Mouse (Mus musculus) CH12F3 (cell line): ENCODE data around the gene Hdac11.

Experiments used
- in situ Hi-C: fragments of 300-500 bp; cut with MboI; formaldehyde crosslinking; loops from 2 replicates; pipeline ENCODE4 v1.14.3; 2020; ENCODE audit warnings: low sequenced_read_pairs

Hdac11 gene

DNA sequence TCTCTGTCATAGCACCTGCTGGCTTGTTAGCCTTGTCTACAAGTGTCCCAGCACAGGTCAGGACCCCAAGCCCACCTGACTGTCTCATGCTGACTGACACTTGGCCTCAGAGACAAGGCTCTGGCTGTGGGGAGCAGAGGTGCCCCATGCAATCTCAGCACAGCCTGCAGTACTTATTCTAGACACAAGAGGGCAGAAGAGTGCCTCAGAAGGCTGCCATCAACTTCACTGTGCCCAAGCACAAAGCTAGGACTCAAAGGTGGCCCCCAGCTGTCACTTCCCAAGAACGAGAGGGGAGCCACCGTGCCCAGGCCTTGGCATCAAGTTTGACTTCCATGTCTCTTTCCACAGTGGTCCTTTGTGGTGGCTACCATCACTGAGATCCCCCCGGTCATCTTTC, 8.7 kb downstream of the Hdac11 start:
- in situ Hi-C loops: no loop called here

- in situ Hi-C loops: no loop called here
These were observed 11.4 kb downstream of the Hdac11 start for GRCm38 (mm10) chr6:91167828-91168227.

DNA sequence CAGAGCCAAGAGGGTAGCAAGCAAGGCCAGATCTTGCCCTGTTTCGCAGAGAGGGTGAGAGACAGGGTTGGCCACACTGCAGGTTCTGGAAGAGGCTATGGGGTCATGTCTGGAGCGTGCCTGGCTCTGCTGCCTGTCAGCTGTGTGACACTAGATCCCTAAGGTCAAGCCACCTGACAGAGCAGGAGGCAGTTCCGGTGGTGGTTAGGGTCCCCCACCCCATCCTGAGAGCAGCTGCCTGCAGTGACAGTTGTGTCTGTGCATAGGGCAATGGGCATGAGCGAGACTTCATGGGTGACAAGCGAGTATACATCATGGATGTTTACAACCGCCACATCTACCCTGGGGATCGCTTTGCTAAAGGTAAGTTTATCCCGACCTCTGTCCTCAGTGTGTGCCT, 12.7 kb downstream of the Hdac11 start:
- in situ Hi-C loops: no loop called here

DNA sequence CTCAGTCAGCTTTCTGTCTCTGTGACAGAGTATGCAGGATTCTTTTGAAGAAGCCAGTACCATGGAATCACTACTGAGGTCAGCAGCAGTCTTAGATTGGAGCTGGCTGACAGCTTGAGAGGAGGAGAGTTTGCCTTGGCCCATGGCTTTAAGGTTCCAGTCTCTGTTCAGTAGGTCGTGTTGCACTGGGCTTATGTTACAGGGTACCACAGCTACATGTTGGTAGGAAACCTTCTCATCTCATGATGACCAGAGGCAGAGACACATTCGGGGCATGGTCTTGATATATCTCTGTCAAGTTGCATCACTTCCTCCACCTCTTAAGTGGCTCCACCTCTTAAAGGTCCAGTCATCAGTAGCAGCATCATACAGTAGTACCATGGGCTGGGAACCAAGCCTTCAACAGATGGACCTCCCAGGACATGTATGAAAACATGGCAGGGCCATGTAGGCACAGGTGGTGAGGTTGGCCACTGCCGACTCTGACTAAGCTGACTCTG, 15.0 kb downstream of the Hdac11 start:
- in situ Hi-C loops: no loop called here

GRCm38 (mm10) chr6:91172381-91172780, 15.9 kb downstream of the Hdac11 start:
- in situ Hi-C loops: no loop called here

- in situ Hi-C loops: no loop called here
These were observed 16.9 kb downstream of the Hdac11 start for GRCm38 (mm10) chr6:91173221-91173880.

DNA sequence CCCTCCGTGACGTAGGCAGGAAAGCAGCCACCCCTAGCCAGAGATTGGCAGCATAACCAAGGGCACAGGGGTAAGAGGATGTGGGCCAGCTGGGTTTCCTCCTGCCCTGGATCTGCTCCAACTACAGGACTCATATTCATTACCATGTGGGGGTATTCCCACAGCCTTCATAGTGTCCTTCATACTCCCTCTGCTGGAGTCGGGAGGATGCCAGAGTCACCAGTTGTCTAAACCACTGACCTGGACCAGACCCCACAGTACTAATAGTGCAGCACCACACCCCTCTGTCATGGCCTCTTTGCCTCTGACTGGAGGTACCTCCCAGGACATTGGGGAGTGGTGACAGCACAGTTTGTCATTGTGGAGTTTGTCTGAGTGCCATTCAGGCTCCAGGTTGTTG, 17.7 kb downstream of the Hdac11 start:
- in situ Hi-C loops: no loop called here

DNA sequence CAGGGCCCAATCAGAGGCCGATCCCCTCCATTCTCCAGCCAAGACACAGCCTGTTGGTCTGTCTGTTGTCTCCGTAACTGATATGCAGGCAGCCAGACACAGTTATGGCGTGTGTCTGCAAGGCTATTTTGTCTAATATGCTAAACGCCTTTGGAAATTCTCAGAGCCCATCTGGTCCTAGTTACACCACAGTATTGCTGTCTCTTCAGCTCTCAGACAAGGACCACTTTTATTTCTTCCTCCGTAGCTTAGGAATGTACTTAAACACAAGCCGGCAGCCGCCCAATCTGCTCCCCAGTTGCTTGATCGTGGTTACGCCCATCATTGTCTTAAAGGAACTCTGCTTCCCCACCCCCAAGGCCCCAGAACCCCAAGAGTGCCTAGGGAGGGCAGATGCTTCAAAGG, 24.3 kb downstream of the Hdac11 start:
- in situ Hi-C loops: no loop called here

DNA sequence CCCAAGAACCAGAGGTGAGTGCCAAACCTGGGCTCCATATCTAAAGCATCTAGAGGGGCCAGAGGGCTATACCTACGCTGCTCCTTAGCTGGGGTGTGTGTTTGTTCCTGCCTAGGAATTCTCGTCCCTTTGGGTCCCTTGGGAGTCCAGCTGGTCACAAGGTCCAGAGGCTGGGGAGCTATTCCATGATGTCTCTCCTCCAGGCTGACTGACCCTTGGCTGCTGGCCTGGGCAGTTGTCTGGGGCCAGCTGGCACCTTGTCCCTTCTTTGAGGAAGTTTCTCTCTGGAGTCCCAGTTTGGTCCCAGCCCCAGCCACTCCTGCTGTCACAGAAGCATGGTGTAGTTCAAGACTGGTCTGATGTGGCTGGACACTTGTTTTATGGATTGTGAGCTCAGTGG, 24.9 kb downstream of the Hdac11 start:
- in situ Hi-C loops: no loop called here

GRCm38 (mm10) chr6:91182075-91182490, 25.6 kb downstream of the Hdac11 start:
- in situ Hi-C loops: no loop called here

- in situ Hi-C loops: no loop called here
These were observed 26.6 kb downstream of the Hdac11 start for GRCm38 (mm10) chr6:91183041-91183440.

DNA sequence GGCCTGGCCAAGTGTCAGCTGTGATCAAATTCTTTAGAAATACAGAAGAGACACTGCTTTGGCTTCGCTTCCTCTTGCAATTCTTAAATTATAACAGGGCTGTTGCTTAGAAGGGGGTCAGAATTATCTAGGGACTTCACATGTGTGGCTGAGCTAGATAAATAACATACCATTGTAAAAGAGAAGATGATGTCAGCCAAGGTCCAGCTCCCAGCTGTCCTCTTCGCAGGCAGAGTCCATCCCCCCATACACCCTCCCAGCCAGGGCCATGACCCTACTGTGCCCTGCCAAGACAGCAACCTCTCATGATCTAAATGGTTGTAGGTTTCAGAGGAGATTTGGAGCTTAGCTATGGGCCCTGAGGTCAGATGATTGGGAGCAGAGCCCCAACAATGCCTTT, 27.5 kb downstream of the Hdac11 start:
- in situ Hi-C loops: no loop called here

DNA sequence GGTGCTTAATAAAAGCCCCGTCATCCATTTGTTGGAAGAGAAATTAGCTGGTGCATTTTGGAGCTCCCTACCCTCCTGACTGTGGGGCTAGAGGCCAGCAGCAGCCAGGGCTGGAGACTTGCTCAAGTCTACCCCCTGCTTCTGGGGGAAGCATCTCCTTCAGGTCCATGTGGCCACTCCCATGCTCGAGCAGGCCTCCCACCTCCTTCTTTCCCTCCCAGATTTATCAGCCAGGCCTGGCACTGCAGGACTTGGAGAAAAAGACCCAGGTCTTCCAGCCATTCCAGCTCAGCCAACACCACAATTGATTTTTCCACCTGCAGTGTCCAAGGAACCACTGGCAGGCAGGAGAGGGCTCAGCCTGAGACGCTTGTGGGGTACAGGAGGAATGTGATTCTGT, 28.3 kb downstream of the Hdac11 start:
- in situ Hi-C loops: no loop called here

DNA sequence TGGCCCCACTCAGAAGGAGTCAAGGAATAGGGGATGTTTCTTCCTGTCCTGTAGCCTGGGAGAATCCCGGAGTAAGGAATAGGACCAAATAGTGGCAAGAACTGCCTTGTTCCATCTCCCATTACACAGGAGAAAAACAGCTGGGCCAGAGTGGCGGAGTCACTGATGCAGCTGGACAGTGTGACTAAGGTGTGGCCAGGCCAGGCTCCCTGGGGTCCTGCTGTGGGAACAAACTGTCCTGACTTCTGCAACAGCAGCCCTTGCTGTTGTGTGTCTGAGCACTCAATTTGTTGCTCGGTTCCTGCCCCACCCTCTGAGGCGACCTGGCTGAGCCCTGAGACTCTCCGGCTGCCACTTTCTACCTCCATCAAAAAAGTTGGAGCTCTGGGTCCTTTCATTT, 29.0 kb downstream of the Hdac11 start:
- in situ Hi-C loops: no loop called here

- in situ Hi-C loops: no loop called here
These were observed 29.9 kb downstream of the Hdac11 start for GRCm38 (mm10) chr6:91186161-91186931.

DNA sequence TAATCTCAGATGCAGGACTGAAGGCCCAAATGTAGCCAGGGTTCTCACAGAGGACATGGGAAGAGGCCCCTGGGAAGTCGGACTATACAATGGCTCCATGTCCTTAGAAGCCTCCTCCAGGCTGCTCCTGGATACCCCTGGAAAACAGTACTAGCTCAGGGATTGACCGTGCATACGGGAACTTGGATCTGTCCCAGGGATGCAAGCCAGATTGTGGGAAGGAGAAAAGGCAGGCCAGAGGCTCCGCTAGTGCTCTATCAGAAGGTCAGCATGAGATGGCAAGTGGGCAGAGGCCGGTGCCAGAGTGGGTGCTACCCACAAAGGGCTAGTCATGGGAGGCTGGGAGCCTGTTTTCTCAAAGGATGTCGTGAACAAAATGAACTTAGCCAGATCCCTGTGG, 30.5 kb downstream of the Hdac11 start:
- in situ Hi-C loops: no loop called here

DNA sequence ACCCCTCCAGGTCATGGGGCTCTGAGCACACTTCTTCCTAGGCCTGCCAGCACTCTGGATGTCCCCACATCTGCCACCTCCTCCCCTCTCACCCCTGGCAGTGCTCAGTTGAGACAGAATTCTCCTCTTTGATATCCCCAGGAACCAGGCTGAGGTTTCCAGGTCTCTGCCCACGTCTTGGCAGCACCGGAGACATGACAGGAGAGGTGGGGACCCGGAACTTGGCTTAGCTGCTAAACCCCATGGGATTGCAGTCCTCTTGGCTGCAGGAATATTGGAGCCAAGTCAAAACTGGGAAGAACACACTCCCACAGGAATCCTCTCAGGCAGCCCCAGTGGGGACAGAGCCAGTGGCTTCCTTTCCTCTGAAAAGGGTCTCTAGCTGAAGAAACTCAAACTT, 31.4 kb downstream of the Hdac11 start:
- in situ Hi-C loops: no loop called here

DNA sequence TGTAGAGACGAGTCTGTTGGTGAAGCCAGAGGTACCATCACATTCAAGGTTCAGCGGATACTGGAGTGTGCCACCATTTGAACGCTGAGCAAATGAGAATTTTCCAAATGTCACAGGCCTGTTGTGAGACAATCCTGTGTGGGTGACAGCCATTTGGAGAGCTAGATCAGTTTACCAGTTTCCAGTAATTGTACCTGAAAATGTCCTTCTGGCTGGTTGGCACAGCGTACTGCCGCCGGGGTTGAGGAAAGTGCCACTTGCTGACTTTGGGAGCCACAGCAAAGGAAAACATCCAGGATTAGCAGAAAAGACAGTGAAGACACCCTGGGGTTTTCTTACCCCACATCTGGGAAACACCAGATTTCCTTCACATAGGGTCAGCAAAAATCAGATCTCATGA, 33.5 kb downstream of the Hdac11 start:
- in situ Hi-C loops: no loop called here

DNA sequence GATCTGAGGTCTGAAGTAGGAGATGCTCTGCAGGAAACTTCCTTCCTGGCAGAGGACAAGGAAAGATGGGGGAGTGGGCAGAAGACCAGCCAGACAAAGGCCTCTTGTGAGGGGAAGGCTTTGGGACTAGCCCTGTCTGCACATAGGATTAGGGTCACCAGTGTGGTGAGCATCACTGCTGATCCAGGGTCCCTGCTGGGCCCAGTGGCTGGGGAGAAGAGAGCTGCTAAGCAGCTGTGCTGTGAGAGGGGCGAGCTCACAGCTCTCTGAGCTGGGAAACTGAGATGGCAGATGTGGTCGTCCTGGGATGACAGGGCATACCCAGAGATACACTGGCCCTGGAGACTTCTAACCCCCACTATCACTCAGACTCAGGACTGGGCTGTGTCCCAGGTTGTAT, 35.0 kb downstream of the Hdac11 start:
- in situ Hi-C loops: no loop called here

GRCm38 (mm10) chr6:91192421-91192820, 36.0 kb downstream of the Hdac11 start:
- in situ Hi-C loops: no loop called here

DNA sequence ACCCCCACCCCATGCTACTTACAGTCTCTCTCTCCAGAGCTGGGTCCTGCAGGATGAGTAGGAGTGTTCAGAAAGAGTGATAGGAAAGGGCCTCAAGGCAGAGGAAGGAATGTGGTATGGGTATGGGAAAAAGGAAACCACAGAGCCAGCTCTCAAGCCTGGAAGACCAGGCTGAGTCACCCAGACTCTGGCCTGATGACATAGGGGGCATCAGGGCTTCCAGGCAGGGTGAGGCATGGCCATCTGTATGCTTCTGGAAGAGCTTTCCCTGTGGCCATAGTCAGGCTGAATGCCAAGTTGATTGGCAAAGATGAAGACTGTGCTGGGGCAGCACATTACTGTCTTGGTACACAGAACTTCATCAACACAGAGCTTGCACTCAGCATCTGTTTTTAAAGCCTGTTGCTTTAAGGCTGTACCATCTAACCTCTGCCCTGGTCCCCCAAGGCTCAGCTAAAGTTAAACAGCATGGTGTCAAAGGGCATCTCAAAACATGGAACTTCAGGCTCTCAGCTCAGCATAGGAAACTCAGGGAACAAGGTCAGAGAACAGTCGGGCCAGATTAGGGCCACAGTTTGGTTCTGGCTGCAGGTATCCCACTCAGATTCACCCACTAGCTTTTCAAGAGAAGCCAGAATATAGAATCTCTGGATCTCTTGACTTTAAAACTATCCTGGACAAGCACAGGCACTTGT, 36.5 kb downstream of the Hdac11 start:
- in situ Hi-C loops: no loop called here

- in situ Hi-C loops: no loop called here
These were observed 42.0 kb downstream of the Hdac11 start for GRCm38 (mm10) chr6:91198456-91198855.
